Mouse (Mus musculus): ENCODE data around the gene Nfe2.
"Not testable (repeated sequence)": the region's sequence is repeated elsewhere in the genome, so short reads cannot be mapped to it uniquely, and the experiment has no call there.

The Nfe2 gene

GRCm38 (mm10) chr15:103250195-103250740, 7.9 kb downstream of the Nfe2 start:
- DNase-seq (ENCODE audit: low spot score) = peak; percentile 80

GRCm38 (mm10) chr15:103249511-103249910, 8.7 kb downstream of the Nfe2 start:
- DNase-seq (ENCODE audit: low spot score) = not testable (repeated sequence)

GRCm38 (mm10) chr15:103248401-103249313, 9.5 kb downstream of the Nfe2 start:
- DNase-seq (ENCODE audit: low spot score) = no peak

DNA sequence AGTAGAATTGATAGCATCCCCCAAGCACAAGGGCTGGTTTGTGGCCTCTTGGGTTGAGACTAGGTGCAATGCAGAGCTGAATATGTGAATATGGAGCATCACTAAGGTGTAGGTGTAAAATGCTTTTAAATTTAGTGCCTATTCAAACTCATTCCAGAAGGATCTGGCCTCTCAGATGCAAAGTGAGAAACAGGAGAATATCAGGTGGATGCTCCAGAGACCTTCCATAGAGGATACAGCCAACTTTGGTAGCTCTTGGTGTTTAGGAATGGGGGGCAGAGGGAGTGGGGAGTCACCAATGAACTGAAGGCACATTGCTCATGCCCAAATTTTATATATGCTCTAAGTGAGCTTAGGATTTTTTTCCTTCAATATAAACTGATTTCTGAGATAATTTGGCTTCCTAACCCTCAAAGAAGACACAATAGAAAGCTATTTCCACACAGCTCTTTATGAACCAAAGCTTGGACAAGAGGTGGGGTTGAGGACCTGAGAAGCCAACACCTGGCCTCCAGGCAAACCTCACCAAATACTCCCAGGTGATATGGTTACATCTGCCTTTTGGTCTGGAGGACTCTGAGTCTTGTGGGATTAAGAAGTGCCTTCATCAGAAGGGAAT, 10.3 kb downstream of the Nfe2 start:
- DNase-seq (ENCODE audit: low spot score) = no peak

GRCm38 (mm10) chr15:103247078-103247781, 11.0 kb downstream of the Nfe2 start:
- no peak for DNase-seq (ENCODE audit: low spot score)

DNA sequence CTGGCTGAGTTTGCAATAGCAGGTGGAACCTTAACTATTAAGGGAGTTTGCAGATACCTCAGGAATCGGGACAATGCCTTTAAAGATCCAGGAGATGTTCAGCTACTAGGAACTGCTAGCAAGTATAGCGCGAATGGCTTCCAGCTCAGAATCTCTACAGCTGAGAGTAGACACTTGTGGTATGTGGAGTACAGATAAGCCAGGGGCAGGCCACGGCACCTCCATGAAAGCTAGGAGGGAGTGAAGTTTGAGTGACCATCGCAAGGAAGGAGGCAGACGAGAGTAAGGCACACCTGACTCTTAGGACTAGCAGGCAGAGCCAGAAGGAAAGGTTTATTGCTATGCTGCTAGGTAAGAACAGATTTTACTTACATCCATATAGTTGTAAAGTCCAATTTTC, 12.6 kb downstream of the Nfe2 start:
- DNase-seq (ENCODE audit: low spot score) = no peak

DNA sequence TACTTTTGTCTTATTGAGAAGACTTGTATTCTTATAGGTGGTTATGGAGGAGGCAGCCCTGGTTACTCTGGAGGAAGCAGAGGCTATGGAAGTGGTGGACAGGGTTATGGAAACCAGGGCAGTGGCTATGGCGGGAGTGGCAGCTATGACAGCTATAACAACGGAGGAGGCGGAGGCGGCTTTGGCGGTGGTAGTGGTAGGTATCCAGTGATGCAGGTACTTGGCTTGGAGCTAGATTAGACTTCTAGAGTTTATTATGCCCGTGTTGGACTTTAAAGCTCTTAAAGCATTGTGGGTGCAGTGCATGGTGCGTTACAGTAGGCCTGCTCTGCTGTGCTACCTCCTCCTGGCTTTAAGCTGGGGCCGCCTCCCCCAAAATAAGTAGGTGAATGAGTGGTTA, 15.3 kb downstream of the Nfe2 start:
- DNase-seq (ENCODE audit: low spot score) = no peak

GRCm38 (mm10) chr15:103241071-103242018, 16.9 kb downstream of the Nfe2 start:
- DNase-seq (ENCODE audit: low spot score) = not testable (repeated sequence)

- peak; percentile 98 for DNase-seq (ENCODE audit: low spot score)
These were observed 17.8 kb downstream of the Nfe2 start, which contains the start of gene Hnrnpa1 for GRCm38 (mm10) chr15:103240160-103241028. Gene Hnrnpa1 (plus strand): TSS chr15:103240432.

DNA sequence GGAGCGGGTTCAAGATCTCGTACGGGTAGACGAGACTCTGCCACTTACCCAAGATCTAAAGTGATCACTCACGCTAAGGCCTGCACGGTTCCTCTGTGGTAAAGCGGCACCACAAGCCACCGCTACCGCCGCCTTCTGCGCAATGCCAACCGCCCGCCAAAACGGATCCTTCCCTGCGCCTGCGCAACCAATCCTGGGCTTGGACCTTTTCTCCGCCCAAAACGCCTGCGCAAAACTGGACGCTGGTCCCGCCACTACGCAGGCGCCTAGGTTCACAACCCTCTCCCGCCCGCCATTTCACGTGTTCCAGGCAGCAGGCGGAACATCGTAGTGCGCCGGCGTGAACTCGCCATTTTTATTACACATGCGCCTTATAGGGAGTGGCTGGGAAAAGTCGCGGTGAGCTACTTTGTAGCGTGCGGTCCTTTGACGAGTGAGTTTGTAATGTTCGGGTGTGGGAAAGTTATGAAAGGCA, 18.5 kb downstream of the Nfe2 start, which contains the start of gene Cbx5:
Gene Cbx5, minus strand, starts transcription at position 132 of the 475 bp plus-strand sequence.
- DNase-seq (ENCODE audit: low spot score) = peak; percentile 98

DNA sequence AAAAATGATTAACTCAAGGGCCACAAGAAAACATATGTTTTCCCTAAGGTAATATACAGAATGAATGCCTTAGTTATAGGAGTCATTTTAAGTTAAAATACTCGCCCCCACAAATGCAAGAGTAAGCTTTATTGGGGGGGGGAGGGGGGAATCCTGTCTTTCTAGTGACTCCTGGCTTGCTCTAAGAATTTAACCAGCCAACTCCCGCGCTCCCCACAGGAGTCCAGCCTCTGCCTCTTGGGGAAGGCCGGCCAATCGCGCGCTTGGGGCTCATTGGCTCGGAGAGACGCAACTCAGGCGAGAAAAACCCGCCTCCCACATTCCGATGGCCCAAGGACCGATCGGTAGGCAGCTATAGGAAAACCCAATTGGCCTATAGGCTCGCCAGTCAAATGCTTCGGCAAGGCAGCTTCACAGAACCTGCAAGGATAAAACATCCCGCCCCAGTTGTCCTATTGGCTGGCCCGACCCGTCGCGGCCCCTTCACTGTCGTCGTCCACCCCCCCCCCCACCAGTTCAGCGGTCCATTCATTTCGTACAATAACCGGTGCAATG, 19.0 kb downstream of the Nfe2 start:
- peak; percentile 99 for DNase-seq (ENCODE audit: low spot score)

DNA sequence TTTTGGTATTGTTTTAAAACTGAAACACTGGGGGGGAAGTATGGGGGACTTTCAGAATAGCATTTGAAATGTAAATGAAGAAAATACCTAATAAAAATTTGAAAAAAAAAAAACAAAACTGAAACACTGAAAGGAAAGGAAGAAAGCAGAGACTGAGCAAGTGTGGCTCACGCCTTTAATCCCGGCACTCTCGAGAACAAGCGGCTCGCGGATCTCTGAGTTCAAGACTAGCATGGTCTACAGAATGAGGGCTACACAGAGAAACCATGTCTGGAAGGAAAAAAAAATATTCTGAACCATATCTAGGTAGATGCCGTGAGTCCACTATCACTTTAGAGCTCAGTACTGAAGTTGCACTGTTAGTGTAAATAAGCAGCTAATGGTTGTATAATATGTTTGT, 20.9 kb downstream of the Nfe2 start:
- no peak for DNase-seq (ENCODE audit: low spot score)

DNA sequence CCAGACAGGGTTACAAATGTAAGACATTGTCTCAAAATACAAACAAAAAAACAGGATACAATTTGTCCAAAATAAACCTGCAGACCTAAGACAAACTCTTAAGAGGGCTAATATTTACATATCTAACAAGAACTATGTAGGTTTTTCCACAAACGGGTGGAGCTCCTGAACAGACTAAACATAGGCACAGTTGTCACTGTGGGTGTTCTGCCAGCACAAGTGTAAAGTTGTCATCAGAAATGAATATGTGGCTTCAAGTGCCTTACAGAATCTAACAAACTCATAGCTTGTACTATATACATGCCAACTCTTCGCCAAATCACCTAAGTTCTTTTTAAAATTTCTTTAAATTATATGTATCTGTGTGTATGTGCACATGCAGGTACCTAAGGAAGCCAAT, 25.1 kb downstream of the Nfe2 start:
- no peak for DNase-seq (ENCODE audit: low spot score)

- DNase-seq (ENCODE audit: low spot score) = no peak
These were observed 29.3 kb downstream of the Nfe2 start for GRCm38 (mm10) chr15:103228904-103229303.

DNA sequence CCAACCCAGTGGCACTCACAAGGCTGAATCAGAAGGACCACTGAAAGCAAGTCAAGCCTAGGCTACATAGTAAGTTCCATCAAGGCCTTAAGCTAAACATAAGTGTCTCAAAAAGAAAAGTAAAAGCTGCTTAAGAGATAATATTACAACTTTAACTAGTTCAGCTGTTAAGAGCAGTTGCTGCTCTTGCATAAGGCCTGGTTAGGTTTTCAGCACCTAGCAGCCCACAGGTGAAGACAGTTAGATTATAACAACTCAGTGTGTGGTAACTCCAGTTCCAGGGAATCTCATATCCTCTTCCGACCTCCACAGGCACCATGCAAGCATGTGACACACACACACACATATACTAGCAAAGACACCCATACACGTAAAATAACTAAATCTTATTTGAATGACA, 30.6 kb downstream of the Nfe2 start:
- no peak for DNase-seq (ENCODE audit: low spot score)

GRCm38 (mm10) chr15:103227022-103227421, 31.2 kb downstream of the Nfe2 start:
- no peak for DNase-seq (ENCODE audit: low spot score)

DNA sequence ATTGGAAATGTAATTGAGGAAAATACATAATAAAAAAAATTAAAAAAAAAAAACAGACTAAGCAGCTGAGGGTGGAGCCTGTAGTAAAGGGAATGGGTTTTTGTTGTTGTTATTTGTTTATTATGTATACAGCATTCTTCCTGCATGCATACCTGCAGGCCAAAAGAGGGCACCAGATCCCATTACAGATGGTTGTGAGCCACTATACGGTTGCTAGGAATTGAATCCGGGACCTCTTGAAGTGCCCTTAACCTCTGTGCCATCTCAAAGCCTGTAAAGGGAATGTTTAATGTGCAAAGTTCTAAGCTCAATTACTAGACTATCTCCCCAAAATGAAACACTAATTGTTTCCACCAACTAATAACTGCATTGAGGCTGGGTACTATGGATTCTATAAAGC, 34.0 kb downstream of the Nfe2 start:
- DNase-seq (ENCODE audit: low spot score) = no peak

GRCm38 (mm10) chr15:103221386-103221785, 36.8 kb downstream of the Nfe2 start:
- DNase-seq (ENCODE audit: low spot score) = no peak

DNA sequence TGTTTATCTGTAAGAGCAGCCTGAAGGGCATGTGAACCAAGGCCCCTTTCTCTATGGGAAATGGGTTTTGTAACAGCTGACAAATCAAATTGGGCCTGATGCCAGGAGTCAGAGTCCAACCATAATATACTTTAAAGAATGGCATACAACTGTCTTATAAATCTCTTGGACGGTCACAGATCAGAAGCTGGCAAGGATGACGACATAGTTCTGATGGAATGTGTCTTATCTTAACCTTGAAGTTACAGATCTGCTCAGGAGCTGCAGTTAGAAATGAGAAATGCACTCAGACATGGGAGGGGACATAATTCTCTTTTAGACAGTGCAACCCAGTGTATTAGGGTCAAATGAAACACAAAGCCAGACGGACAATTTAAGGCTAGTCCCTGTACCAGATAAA, 37.4 kb downstream of the Nfe2 start:
- no peak for DNase-seq (ENCODE audit: low spot score)

- DNase-seq (ENCODE audit: low spot score) = peak; percentile 10
These were observed 42.2 kb downstream of the Nfe2 start for GRCm38 (mm10) chr15:103216052-103216451.

Measured in retina, embryonic 14.5 days (tissue).